Mouse (Mus musculus) kidney, embryonic 14.5 days (tissue): Measurements from ENCODE around the gene Adam17. TPM values are rescaled to one million over a fixed set of nuclear protein-coding genes. Genes with fewer than 3 reads are reported as not detected.
"Not testable (repeated sequence)": the region's sequence is repeated elsewhere in the genome, so short reads cannot be mapped to it uniquely, and the experiment has no call there.

Experiments
- ATAC-seq: fragments of 200-750 bp; cut with Nextera tagmentation; 2 replicates; pipeline ENCODE4 v1.8.0; 2017; ENCODE audit warnings: moderate number of reproducible peaks, mild to moderate bottlenecking, moderate TSS enrichment, moderate library complexity; ENCODE audit not compliant: low FRiP score, low TSS enrichment
- H3K27ac ChIP-seq: fragments of 300-500 bp; sonication (generic); 2 replicates; pipeline ENCODE4 v1.5.1; 2014; ENCODE audit warnings: low read depth, mild to moderate bottlenecking, low read length, moderate library complexity, mixed read lengths
- H3K27me3 ChIP-seq: fragments of 300-500 bp; sonication (generic); 2 replicates; pipeline ENCODE4 v1.6.1; 2014; ENCODE audit warnings: mild to moderate bottlenecking, low read length; ENCODE audit not compliant: control insufficient read depth, insufficient read depth
- H3K36me3 ChIP-seq: fragments of 300-500 bp; sonication (generic); 2 replicates; pipeline ENCODE4 v1.6.1; 2014; ENCODE audit warnings: low read length, mixed read lengths; ENCODE audit not compliant: control insufficient read depth, insufficient read depth
- H3K4me1 ChIP-seq: fragments of 300-500 bp; sonication (generic); 2 replicates; pipeline ENCODE4 v1.6.1; 2014; ENCODE audit warnings: low read length, mixed read lengths; ENCODE audit not compliant: control insufficient read depth, insufficient read depth
- H3K4me2 ChIP-seq: fragments of 300-500 bp; sonication (generic); replicated peaks from 2 replicates; pipeline ENCODE4 v1.6.1; 2014; ENCODE audit warnings: low read depth, mild to moderate bottlenecking, low read length
- H3K4me3 ChIP-seq: fragments of 300-500 bp; sonication (generic); 2 replicates; pipeline ENCODE4 v1.5.1; 2014; ENCODE audit warnings: mild to moderate bottlenecking, low read length
- H3K9ac ChIP-seq: fragments of 300-500 bp; sonication (generic); 2 replicates; pipeline ENCODE4 v1.6.1; 2014; ENCODE audit warnings: low read depth, mild to moderate bottlenecking, low read length, moderate library complexity
- H3K9me3 ChIP-seq: fragments of 300-500 bp; sonication (generic); 2 replicates; pipeline ENCODE4 v1.6.1; 2016; ENCODE audit warnings: low read length; ENCODE audit not compliant: control insufficient read depth
- WGBS: fragments of 180-500 bp; shearing (Covaris S2); extraction: QIAGEN DNeasy Blood & Tissue Kit; methylation state at CpG from one replicate; pipeline ENCODE4 v1.1.7; 2014; 5-methylcytosine and 5-hydroxymethylcytosine counted together
- polyA plus RNA-seq: library from polyadenylated mRNA; unstranded; fragments of >200 nt; fragmentation: Nextera tagmentation; extraction: Ambion mirVana; gene quantifications from 2 replicates; pipeline ENCODE4 v1.2.1, GENCODE M21; 2014

Adam17 gene
- polyA plus RNA-seq, 1 experiment from 2014 or later: 46.8 TPM

DNA sequence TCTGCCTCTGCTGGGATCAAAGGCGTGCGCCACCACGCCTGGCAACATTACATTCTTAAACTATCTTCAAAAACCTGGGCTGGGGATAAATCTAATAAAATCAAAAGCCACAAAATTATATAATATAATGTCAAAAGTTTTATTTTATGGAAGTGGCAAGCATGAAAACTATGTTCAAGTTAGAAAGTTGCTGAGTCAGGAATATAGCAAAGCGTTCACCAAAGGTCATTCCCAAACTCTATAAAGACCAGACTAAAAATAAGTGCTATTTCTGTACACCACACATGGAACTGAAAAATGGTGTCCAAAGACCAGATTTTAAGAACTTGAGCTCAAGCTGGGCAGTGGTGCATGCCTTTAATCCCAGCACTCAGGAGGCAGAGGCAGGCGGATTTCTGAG is 29.3 kb upstream of the Adam17 start:
- Histone ChIP-seq H3K4me1 (no peaks in the 10 kb centered on the region), H3K4me3 (no peak overlapping the region), H3K27ac (no peak overlapping the region), H3K9me3 (no peaks in the 10 kb centered on the region), H3K27me3 (no peaks in the 10 kb centered on the region), H3K9ac (no peak overlapping the region), H3K4me2 (no peak overlapping the region), H3K36me3 (peaks cover 42% of the 10 kb centered on the region)
- ATAC-seq: no peak
- WGBS: 94% methylated on average over 5 of the region's 5 CpGs

- Histone ChIP-seq H3K27me3 (no peaks in the 10 kb centered on the region), H3K9ac (no peak overlapping the region), H3K4me1 (no peaks in the 10 kb centered on the region), H3K9me3 (no peaks in the 10 kb centered on the region), H3K4me2 (no peak overlapping the region), H3K27ac (no peak overlapping the region), H3K36me3 (peaks cover 35% of the 10 kb centered on the region; the same call in 1 of the 2 replicates), H3K4me3 (no peak overlapping the region)
- 100% methylated on average over 2 of the region's 2 CpGs for WGBS
- ATAC-seq: no peak
Measured at GRCm38 (mm10) chr12:21386201-21386600, 12.8 kb upstream of the Adam17 start.

DNA sequence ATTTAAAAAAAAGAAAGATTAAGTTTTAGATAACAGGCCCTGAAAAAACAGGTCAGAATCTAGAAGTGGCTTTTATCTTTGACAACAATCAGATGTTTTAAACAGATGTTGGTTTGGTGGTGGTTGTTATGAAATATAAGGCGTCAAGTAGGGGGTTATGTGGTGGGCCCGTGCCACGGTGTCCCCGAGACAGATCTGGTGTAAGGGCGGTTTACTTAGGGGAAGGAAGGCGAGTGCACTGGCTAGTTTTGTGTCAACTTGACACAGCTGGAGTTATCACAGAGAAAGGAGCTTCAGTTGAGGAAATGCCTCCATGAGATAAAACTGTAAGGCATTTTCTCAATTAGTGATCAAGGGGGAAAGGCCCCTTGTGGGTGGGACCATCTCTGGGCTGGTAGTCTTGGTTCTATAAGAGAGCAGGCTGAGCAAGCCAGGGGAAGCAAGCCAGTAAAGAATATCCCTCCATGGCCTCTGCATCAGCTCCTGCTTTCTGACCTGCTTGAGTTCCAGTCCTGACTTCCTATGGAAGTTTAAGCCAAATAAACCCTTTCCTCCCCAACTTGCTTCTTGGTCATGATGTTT is 5.4 kb upstream of the Adam17 start:
- not testable (repeated sequence) for ATAC-seq, H3K27ac ChIP-seq, H3K9ac ChIP-seq, H3K4me1 ChIP-seq, H3K4me3 ChIP-seq, H3K4me2 ChIP-seq, H3K27me3 ChIP-seq, H3K36me3 ChIP-seq, H3K9me3 ChIP-seq
- 72% methylated on average over 6 of the region's 6 CpGs for WGBS

- no peaks in the 10 kb centered on the region for H3K36me3 ChIP-seq
- H3K4me1 ChIP-seq: no peaks in the 10 kb centered on the region
- H3K27ac ChIP-seq: no peak overlapping the region
- no peak for ATAC-seq
- 39% methylated on average over 3 of the region's 3 CpGs for WGBS
- no peaks in the 10 kb centered on the region for H3K27me3 ChIP-seq
- H3K9me3 ChIP-seq: no peaks in the 10 kb centered on the region
- no peak overlapping the region for H3K9ac ChIP-seq
- H3K4me2 ChIP-seq: no peak overlapping the region
- H3K4me3 ChIP-seq: no peak overlapping the region
Measured at GRCm38 (mm10) chr12:21375376-21376157, 2.1 kb upstream of the Adam17 start.

- Histone ChIP-seq H3K36me3 (no peaks in the 10 kb centered on the region), H3K27ac (peak overlapping the region; percentile 92), H3K9me3 (no peaks in the 10 kb centered on the region), H3K4me2 (peak overlapping the region; percentile 51), H3K9ac (peak overlapping the region; percentile 67), H3K27me3 (no peaks in the 10 kb centered on the region), H3K4me3 (peak overlapping the region; percentile 58), H3K4me1 (no peaks in the 10 kb centered on the region)
- 4% methylated on average over 24 of the region's 24 CpGs for WGBS
- ATAC-seq: peak; percentile 77
Measured at GRCm38 (mm10) chr12:21373820-21374475, 516 bp upstream of the Adam17 start.

DNA sequence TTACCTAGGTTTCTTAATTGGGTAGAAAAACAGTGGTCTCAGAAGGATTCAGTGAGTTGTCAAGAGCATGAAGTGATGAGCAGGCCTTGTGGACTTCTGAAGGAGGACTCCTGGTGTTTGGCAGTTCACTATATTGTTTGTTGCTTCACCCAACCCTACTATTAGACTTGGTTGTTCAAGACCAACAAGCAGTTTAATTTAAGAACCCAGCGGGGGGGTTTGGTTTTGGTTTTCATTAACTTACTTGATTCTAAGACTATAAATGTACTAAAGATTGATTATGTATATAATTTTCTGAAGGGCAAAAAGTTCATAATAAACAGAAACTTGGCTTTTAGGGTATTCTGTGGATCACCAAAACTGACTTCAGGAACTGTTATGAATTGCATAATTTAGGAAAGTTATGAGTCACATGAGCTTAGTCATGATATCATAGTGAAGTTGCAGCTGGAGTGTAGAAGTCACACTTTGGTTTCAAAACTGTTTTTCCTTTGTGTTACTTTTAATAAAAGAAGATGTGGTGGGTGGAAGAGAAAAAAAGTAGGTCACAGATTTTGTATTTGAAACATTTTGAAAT is 3.3 kb downstream of the Adam17 start:
- H3K4me2 ChIP-seq: no peak overlapping the region
- no peaks in the 10 kb centered on the region for H3K27me3 ChIP-seq
- ATAC-seq: no peak
- no peak overlapping the region for H3K9ac ChIP-seq
- 89% methylated on average over 1 of the region's 1 CpGs for WGBS
- no peak overlapping the region for H3K4me3 ChIP-seq
- no peak overlapping the region for H3K27ac ChIP-seq
- H3K4me1 ChIP-seq: no peaks in the 10 kb centered on the region
- H3K36me3 ChIP-seq: no peaks in the 10 kb centered on the region
- no peaks in the 10 kb centered on the region for H3K9me3 ChIP-seq

GRCm38 (mm10) chr12:21369087-21369410 is 4.4 kb downstream of the Adam17 start:
- H3K36me3 ChIP-seq: no peaks in the 10 kb centered on the region

GRCm38 (mm10) chr12:21368376-21369086 is 4.9 kb downstream of the Adam17 start:
- Histone ChIP-seq H3K9me3 (no peaks in the 10 kb centered on the region), H3K4me1 (no peaks in the 10 kb centered on the region), H3K27ac (no peak overlapping the region), H3K9ac (no peak overlapping the region), H3K4me3 (no peak overlapping the region), H3K4me2 (no peak overlapping the region), H3K27me3 (no peaks in the 10 kb centered on the region), H3K36me3 (no peaks in the 10 kb centered on the region)
- no peak for ATAC-seq
- WGBS: 93% methylated on average over 9 of the region's 9 CpGs

More at GRCm38 (mm10) chr12:21369087-21369410, 4.4 kb downstream of the Adam17 start:
- H3K4me2 ChIP-seq: no peak overlapping the region
- H3K4me3 ChIP-seq: no peak overlapping the region
- no peaks in the 10 kb centered on the region for H3K27me3 ChIP-seq
- no peaks in the 10 kb centered on the region for H3K4me1 ChIP-seq
- no peak overlapping the region for H3K9ac ChIP-seq
- no peak overlapping the region for H3K27ac ChIP-seq
- no peak for ATAC-seq
- 90% methylated on average over 5 of the region's 5 CpGs for WGBS
- no peaks in the 10 kb centered on the region for H3K9me3 ChIP-seq
